Mouse (Mus musculus) layer of hippocampus, postnatal 25 days (tissue): ENCODE results near the gene Scgb2b24. TPM values are rescaled to one million over a fixed set of nuclear protein-coding genes. Genes with fewer than 3 reads are reported as not detected.

Experiments
- DNase-seq, 2 experiments: peaks; one replicate each; pipeline ENCODE4 v3.0.0; 2022; ENCODE audit warnings: mixed read lengths in 2 of 2, low spot score in 1 of 2; ENCODE audit errors: extremely low spot score in 1 of 2
- total RNA-seq, 2 experiments: library from RNA; stranded (reverse); gene quantifications; 2 replicates each; pipeline ENCODE4 v1.2.3; 2021

Scgb2b24 gene
- total RNA-seq, result not detected

GRCm38 (mm10) chr7:33739212-33739611 lies at the start of gene Scgb2b24:
Scgb2b24 (minus strand) TSS chr7:33739312.
- DNase-seq, result no peak

- DNase-seq, result no peak
These were observed 4.4 kb upstream of the Scgb2b24 start, which contains the start of gene Scgb1b24 for GRCm38 (mm10) chr7:33743499-33743898. Scgb1b24 (plus strand) TSS chr7:33743799.

DNA sequence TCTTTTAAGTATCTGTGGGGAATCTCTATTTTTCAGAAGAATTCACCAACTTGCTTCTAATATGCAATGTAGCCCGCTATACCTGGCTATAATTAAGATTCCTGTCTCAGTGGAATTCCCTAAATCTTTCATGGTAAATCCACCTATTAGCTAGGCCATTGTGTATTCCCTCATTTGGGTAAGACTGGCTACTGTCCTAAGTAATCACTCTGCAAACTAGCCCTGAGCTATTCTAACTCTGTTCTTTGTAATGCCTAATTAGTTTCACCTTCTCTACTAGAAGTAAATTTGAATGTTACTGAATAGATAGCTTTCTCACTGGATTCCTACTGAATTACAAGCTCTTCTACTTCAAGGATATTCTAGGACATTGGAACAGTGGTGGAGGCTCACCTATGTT lies 49.2 kb downstream of the Scgb2b24 start:
- no peak for DNase-seq

Other genes with a start within 250 kb of the Scgb2b24 start
- gene Scgb2b21, start 218.9 kb downstream of the Scgb2b24 start, total RNA-seq, result not detected
- not detected for gene Scgb1b24, start 4.5 kb upstream of the Scgb2b24 start, total RNA-seq
- gene Scgb2b26, start 205.7 kb upstream of the Scgb2b24 start, total RNA-seq, result not detected